Mouse (Mus musculus): ENCODE results near the gene Rgl2. TPM values are rescaled to one million over a fixed set of nuclear protein-coding genes. Genes with fewer than 3 reads are reported as not detected.
A peak's percentile ranks its signal among the peaks of the same experiment; 100 is the strongest.

Rgl2 gene
- total and polyA plus RNA-seq, 2 experiments from 2014 or later: 21.1 to 144 TPM

GRCm38 (mm10) chr17:33918293-33919203 is 10.8 kb upstream of the Rgl2 start:
- peaks cover 5% of the 10 kb centered on the region; the same call in 1 of the 2 replicates for H3K4me1 ChIP-seq (ENCODE audit: control insufficient read depth, insufficient read depth)
- H3K27ac ChIP-seq (ENCODE audit: low read depth): peak overlapping the region; percentile 73
- 57% methylated on average over 37 of the region's 37 CpGs for WGBS
- TF ChIP-seq CTCF (IDR thresholded peaks at IDR 0.05; ENCODE audit: low read depth) (no peak), EP300 (IDR thresholded peaks at IDR 0.05; ENCODE audit: low read depth) (no peak)
- H3K27me3 ChIP-seq (ENCODE audit: control insufficient read depth, insufficient read depth, low read length): no peaks in the 10 kb centered on the region
- H3K9me3 ChIP-seq (replicated peaks; ENCODE audit: control insufficient read depth, low read length): no peaks in the 10 kb centered on the region
- ATAC-seq (ENCODE audit: insufficient read depth, low read depth) (no peak), DNase-seq (ENCODE audit: low spot score) (no peak)
- peak overlapping the region; percentile 66 for H3K4me3 ChIP-seq (ENCODE audit: low read depth, low read length)
- H3K36me3 ChIP-seq (replicated peaks; ENCODE audit: control insufficient read depth, insufficient read depth, low read length): peaks cover 20% of the 10 kb centered on the region
- H3K9ac ChIP-seq (replicated peaks; ENCODE audit: low read depth, low read length): peak overlapping the region; percentile 59; the same call in 1 of the 2 replicates
- peak overlapping the region; percentile 94 for H3K4me2 ChIP-seq (ENCODE audit: low read depth, low read length)

DNA sequence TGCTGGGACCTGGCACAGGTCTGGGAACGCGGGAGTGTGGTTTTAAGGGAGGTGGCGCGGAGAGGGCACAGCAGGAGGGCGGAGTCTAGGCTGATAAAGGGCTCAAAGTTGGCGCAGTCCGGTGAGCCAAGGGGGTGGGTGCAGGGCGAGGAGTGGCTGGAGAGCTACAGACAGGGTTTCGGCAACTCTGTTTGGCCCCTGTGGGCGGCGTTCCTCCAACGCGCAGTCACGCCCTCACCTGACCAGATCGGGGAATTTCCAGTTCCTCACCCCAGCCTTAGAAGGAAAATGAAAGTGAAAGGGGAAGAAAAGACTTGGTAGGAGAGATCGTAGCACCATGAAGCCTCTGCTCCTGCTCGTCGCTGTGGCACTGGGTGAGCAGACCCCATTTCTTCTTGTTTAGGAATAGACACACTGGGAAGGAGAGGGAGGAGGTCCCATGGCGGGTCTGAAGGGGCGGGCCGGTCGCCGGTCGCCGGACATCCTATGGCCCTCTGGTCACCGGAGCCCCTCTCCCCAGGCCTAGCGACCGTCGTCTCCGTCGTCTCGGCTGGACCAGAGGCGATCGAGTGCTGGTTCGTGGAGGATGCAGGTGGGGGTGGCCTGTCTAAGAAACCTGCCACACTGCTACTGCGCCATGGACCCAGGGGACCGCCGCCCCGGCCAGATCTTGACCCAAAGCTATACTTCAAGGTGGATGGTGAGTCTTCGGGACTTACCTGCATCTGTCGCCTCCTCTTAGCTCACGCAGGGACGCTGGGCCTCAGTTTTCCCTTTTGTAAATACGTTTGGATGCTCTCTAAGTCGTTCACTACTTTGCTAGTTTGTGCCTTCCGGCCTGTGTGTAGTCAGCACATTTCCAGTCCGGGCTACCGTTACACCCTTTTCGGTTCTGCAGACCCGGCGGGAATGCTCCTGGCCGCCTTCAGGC is 9.7 kb upstream of the Rgl2 start:
- Histone ChIP-seq H3K9me3 (replicated peaks; ENCODE audit: control insufficient read depth, low read length) (no peaks in the 10 kb centered on the region), H3K4me1 (ENCODE audit: control insufficient read depth, insufficient read depth) (peaks cover 5% of the 10 kb centered on the region; the same call in 1 of the 2 replicates), H3K36me3 (replicated peaks; ENCODE audit: control insufficient read depth, insufficient read depth, low read length) (peaks cover 9% of the 10 kb centered on the region), H3K4me2 (ENCODE audit: low read depth, low read length) (peak overlapping the region; percentile 94), H3K4me3 (ENCODE audit: low read depth, low read length) (peak overlapping the region; percentile 66), H3K27me3 (ENCODE audit: control insufficient read depth, insufficient read depth, low read length) (no peaks in the 10 kb centered on the region), H3K9ac (replicated peaks; ENCODE audit: low read depth, low read length) (peak overlapping the region; percentile 59), H3K27ac (ENCODE audit: low read depth) (peak overlapping the region; percentile 73)
- peak; percentile 24; the same call in 1 of the 2 replicates for TF ChIP-seq CTCF (IDR thresholded peaks at IDR 0.05; ENCODE audit: low read depth)
- no peak for TF ChIP-seq EP300 (IDR thresholded peaks at IDR 0.05; ENCODE audit: low read depth)
- DNase-seq (ENCODE audit: low spot score) (peak; percentile 86), ATAC-seq (ENCODE audit: insufficient read depth, low read depth) (peak; percentile 42)
- WGBS: 0% methylated on average over 52 of the region's 52 CpGs

GRCm38 (mm10) chr17:33920282-33921097 is 8.9 kb upstream of the Rgl2 start:
- Histone ChIP-seq H3K9me3 (replicated peaks; ENCODE audit: control insufficient read depth, low read length) (no peaks in the 10 kb centered on the region), H3K4me3 (ENCODE audit: low read depth, low read length) (peak overlapping the region; percentile 66), H3K27ac (ENCODE audit: low read depth) (peak overlapping the region; percentile 73), H3K4me1 (ENCODE audit: control insufficient read depth, insufficient read depth) (peaks cover 5% of the 10 kb centered on the region; the same call in 1 of the 2 replicates), H3K27me3 (ENCODE audit: control insufficient read depth, insufficient read depth, low read length) (no peaks in the 10 kb centered on the region), H3K36me3 (replicated peaks; ENCODE audit: control insufficient read depth, insufficient read depth, low read length) (0 out of 2 replicates have a peak, but pooled peaks cover 3% of the 10 kb centered on the region), H3K4me2 (ENCODE audit: low read depth, low read length) (peak overlapping the region; percentile 94), H3K9ac (replicated peaks; ENCODE audit: low read depth, low read length) (peak overlapping the region; percentile 59)
- DNase-seq (ENCODE audit: low spot score) (peak; percentile 70), ATAC-seq (ENCODE audit: insufficient read depth, low read depth) (peak; percentile 12; the same call in 1 of the 2 replicates)
- TF ChIP-seq CTCF (IDR thresholded peaks at IDR 0.05; ENCODE audit: low read depth) (peak; percentile 85), EP300 (IDR thresholded peaks at IDR 0.05; ENCODE audit: low read depth) (no peak)
- WGBS: 1% methylated on average over 36 of the region's 36 CpGs

DNA sequence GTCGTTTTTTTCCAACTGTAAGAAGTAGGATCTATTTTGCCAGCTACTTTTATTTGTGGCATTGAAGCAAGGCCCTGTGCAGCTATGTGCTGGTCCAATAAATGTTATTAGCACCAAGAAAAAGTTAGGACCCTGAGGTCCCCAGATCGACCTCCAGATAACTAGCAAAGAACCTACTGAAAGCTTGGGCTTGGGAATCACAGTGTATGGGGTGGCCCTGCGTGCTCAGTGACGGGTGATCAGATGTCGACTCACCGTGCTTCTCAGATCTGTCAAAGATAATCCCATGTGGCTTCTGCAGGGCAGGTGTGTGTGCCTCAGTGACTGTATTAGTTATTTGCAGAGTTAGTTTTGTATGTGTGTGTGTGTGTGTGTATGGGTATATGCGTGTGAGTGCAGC is 8.0 kb upstream of the Rgl2 start:
- H3K4me3 ChIP-seq (ENCODE audit: low read depth, low read length): no peak overlapping the region
- no peaks in the 10 kb centered on the region for H3K27me3 ChIP-seq (ENCODE audit: control insufficient read depth, insufficient read depth, low read length)
- TF ChIP-seq CTCF (IDR thresholded peaks at IDR 0.05; ENCODE audit: low read depth): no peak
- no peak for TF ChIP-seq EP300 (IDR thresholded peaks at IDR 0.05; ENCODE audit: low read depth)
- no peak for ATAC-seq (ENCODE audit: insufficient read depth, low read depth)
- no peak overlapping the region for H3K4me2 ChIP-seq (ENCODE audit: low read depth, low read length)
- no peaks in the 10 kb centered on the region for H3K9me3 ChIP-seq (replicated peaks; ENCODE audit: control insufficient read depth, low read length)
- DNase-seq (ENCODE audit: low spot score): no peak
- 0 out of 2 replicates have a peak, but pooled peaks cover 9% of the 10 kb centered on the region for H3K36me3 ChIP-seq (replicated peaks; ENCODE audit: control insufficient read depth, insufficient read depth, low read length)
- 82% methylated on average over 7 of the region's 7 CpGs for WGBS
- peaks cover 5% of the 10 kb centered on the region; the same call in 1 of the 2 replicates for H3K4me1 ChIP-seq (ENCODE audit: control insufficient read depth, insufficient read depth)
- no peak overlapping the region for H3K27ac ChIP-seq (ENCODE audit: low read depth)
- H3K9ac ChIP-seq (replicated peaks; ENCODE audit: low read depth, low read length): no peak overlapping the region

Measured in heart, postnatal 0 days (tissue).